Mouse (Mus musculus) urinary bladder, adult 2 months (tissue): ENCODE data around the gene Gabarapl2. TPM values are rescaled to one million over a fixed set of nuclear protein-coding genes. Genes with fewer than 3 reads are reported as not detected.

Experiments
- DNase-seq: peaks from one replicate; pipeline ENCODE4 v3.0.0; 2022; ENCODE audit warnings: low spot score
- polyA plus RNA-seq: library from polyadenylated mRNA; depleted of rRNA; stranded (reverse); fragments of >200 nt; gene quantifications from 2 replicates; pipeline ENCODE4 v1.2.3, GENCODE M21; 2012; rRNA removed

Gabarapl2 gene
- polyA plus RNA-seq, 1 experiment: 112 TPM

DNA sequence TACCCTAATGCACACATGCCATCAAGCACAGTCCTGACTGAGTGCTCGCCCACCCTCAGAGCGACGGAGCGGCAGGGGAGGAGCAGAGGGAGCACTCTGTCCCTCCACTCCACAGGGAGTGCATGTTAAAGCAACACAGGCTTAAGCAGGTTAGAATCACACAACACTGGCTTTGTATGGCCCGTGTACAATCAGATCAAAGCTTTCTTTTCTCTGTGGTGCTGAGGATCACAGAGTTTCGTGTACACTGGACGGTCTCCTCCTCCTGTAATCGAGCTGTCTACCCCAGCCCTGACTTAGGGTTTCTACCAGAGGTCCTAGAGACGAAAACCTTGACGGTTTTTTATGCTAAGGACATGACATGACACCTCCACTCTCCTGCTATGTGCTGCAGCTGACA is 28.0 kb downstream of the Gabarapl2 start:
- DNase-seq: no peak

DNA sequence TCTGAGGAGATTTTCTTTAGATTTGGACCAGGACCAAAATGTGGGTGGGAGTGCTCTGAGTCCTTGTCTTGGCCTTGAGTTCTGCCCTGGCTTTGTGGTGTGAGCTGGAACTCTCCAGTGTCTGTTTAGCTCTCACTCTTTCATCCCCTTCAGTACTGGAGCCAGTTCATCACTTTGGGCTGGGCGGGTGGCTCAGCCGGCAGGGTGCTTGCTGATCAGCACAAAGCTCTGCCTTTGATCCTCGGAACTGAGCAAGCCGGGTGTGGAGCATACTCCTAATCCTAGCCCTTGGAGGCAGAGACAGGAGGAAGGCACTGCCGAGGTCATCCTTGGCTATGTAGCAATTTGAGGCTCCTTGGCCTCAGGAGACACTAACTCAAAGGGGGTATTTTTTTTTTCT is 28.5 kb downstream of the Gabarapl2 start:
- DNase-seq: no peak

DNA sequence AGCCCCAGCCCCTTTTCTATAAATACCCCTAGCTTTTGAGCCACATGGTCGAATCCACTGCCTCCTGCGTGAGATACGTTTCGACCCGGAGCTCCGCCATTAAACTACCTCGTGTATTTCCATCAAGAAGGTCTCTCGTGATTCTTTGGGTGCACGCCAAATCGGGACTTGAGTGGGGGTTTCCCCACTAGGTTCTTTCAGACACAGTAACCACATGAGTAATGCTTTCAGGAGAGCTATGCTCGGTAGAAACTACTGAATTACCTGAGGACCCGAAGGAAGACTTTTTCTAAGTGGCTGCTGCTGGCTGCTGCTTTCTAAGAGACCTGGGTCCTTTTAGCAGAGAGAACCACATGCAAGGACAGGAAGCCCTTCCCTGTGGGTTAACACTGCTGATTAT is 33.6 kb downstream of the Gabarapl2 start:
- DNase-seq: no peak

DNA sequence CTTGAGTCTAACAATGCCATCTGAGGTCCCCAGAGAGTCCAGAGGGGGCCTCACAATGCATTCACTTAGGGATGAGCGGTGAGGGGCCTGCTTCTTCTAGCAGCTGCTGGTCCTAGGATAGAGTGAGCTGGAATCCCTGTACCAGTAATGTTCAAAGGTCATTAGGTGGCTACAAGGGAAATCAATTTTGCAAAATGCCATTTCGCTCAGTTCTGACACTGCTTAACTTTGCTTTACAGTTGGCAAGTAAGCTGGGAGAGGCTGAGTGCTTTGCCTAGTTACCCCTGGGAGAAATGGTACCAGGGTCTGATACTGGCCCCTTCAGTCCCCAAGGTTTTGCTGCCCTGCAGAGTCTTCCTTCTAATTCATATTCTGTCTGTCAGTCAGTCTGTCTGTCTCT is 35.2 kb downstream of the Gabarapl2 start:
- no peak for DNase-seq

DNA sequence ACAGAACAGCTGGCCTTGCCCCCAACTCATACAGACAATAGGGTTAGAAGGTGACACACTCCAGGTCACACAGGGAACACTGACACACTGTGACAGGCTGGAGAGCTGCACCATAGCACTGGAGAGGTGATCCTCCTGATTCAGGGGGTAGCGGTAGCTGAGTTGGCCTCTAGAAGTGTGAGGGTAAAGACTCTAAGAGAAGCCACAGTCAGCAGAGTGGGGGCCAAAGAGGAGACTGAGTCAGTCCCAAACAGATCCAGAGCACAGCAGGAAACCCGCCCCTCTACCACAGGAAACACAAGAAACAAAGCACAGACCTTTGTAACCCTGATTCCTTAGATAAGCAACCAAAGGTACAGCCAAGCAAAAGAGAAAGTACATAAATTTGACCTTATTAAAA is 35.8 kb downstream of the Gabarapl2 start:
- DNase-seq: no peak

DNA sequence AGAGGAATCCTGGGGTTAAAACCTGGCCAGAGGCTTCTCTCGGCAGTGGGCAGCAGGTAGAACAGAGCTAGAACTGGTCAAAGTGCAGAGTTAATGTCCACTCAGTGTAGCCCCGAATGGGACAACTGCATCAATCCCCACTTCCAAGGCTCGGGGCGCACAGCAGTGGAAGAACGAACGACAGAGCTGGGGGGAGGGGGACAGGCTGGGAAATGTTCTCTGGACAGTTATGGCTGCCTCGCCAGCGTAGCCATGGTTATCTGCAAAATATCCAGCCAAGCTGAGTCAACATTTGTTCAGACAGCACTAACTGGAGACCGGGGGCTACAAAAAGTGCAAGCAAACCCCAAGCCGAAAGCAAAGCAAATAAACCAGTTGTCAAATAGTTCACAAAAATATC is 37.6 kb downstream of the Gabarapl2 start:
- no peak for DNase-seq

DNA sequence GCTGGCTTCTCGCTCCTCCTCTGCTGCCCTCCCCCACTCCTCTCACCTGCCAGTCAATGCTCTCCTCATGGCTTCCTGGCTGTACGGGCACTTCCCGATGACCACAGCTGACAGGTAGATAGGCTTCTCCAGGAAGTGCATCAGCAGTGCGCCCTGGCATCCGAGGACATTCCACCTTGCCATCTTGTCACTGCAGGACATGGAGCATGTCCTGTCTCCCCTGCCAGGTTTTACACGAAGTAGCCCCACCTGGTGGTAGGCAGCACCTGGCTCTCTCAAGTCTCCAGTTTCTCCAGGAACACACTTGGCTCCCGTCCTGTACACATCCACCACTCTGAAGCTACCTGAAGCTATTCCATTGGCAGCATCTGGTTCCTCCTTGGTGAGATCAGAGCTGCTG is 41.6 kb downstream of the Gabarapl2 start:
- DNase-seq: no peak

DNA sequence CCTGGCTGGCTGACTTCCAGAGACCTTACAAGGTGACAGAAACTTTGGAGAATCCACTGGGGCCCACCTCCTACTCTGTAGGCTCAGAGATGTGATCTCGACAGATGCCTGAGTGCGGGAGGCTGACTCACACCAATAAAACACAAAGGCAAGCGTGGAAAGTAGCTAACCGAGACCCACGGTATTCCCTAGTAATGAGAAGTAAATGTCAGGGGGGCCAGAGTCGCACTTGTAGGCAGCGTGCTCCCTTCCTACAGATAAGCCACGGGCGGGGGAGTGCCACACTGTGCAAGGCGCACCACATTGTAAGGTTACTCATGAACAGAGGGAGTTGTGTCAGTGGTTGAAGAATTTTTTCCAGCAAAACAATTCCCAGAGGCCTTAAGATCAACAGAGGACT is 44.0 kb downstream of the Gabarapl2 start:
- no peak for DNase-seq

DNA sequence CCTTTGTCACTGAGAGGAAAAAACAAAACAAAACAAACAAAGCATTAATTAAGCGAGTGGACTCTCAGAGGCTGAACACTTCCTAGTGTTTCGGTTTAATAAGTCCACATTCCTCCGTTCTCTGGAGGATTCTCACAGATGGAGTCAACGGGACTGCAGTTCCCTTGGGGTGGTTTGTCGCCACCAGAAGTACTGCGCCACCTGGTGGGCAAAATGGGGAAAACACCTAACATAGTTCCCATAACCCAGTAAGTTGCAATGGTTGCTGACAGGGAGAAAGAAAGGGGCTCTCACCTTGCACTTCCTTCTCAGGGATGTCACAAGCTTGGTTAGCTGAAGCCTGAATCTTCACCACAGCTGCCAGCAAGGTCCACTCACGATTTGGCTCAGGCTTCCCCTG is 49.4 kb downstream of the Gabarapl2 start:
- peak; percentile 34 for DNase-seq

DNA sequence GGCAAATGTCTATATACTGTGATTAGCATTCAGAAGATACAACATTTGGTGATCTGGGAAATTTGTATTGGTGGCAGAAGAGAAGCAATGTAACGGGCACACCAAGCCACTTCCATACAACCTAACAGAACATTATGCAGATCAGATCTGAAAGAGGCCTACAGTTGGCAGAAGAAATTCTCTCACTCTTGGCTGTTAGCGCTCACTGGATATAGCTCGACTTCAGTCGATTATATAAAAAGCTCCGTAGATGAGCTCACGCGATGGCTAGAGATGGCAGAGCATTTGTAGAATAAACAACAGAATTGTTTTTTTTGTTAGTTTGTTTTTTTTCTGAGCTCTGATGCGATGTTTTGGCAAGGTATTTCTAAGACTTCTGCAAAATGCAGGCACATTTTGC is 50.8 kb downstream of the Gabarapl2 start:
- no peak for DNase-seq

DNA sequence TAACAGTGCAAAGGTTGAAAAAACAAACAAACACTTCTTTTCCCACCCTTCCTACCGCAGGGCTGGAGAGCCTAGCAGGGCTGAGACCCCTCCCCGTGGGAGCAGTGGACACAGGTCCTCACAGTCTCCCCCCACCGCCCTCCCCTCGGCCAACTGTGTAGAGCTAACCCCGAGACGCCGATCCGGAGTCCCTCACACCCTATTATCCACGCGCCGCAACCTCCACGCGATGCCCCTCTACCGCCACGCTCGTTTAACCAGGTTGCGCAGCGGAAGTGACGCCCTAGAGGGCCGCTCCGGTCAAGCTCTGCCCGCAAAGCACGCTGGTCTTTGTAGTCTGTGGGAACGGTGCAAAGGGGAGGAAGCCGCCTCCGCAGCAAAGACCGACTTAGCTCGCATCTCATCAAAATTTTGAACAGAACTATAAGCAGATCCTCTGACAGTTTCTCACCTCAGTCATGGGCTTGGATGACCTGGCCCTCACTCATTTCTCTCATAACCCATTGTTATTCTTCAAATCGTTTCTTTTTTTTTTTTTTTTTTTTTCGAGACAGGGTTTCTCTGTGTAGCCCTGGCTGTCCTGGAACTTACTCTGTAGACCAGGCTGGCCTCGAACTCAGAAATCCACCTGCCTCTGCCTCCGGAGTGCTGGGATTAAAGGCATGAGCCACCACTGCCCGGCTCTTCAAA is 51.7 kb downstream of the Gabarapl2 start, which contains the start of gene Adat1:
Gene Adat1 (minus strand): TSS at position 290 of the 690 bp plus-strand sequence.
- DNase-seq: peak; percentile 55

DNA sequence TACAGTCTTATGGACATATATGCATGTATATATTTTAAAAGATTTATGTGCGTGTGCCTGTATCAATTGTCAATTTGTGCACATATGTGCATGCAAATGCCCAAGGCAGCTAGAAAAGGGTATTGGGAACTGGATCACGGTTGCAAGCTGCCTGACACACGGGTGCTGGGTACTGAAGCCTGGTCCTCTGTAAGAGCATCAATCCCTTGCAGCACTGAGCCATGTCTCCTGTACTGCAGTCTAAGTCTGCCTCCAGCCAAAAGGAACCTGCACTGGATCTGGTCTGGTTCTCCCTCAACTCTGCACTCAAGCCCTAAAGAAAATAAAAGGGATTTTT is 52.2 kb downstream of the Gabarapl2 start:
- DNase-seq: no peak

Other genes starting within 250 kb of the Gabarapl2 start
- gene Ctrb1, start 249.7 kb upstream of the Gabarapl2 start, polyA plus RNA-seq: 0.40 and 2.3 TPM in 2 replicates
- gene Bcar1, start 196.9 kb upstream of the Gabarapl2 start, polyA plus RNA-seq: 40.1 and 42.5 TPM in 2 replicates
- 58.5 and 65.5 TPM in 2 replicates for gene Cfdp1, start 86.4 kb upstream of the Gabarapl2 start, polyA plus RNA-seq
- gene Tmem170, start 64.0 kb upstream of the Gabarapl2 start, polyA plus RNA-seq: 9.1 and 9.6 TPM in 2 replicates
- gene Chst5, start 30.3 kb upstream of the Gabarapl2 start, polyA plus RNA-seq: 0.10 and 0.25 TPM in 2 replicates
- 8.1 and 9.2 TPM in 2 replicates for gene Tmem231, start 6.8 kb upstream of the Gabarapl2 start, polyA plus RNA-seq
- 5.6 and 5.9 TPM in 2 replicates for gene Adat1, start 51.6 kb downstream of the Gabarapl2 start, polyA plus RNA-seq
- 65.4 and 82.7 TPM in 2 replicates for gene Kars, start 70.6 kb downstream of the Gabarapl2 start, polyA plus RNA-seq
- gene Terf2ip, start 70.7 kb downstream of the Gabarapl2 start, polyA plus RNA-seq: 13.9 and 15.9 TPM in 2 replicates
- 0.19 TPM in 1 of 2 replicates, not detected in the other for gene Gm6793, start 74.3 kb downstream of the Gabarapl2 start, polyA plus RNA-seq